Mouse (Mus musculus) limb, embryonic 15.5 days (tissue): ENCODE measurements around the gene Spata2l. TPM values are rescaled to one million over a fixed set of nuclear protein-coding genes. Genes with fewer than 3 reads are reported as not detected.
A peak's percentile ranks its signal among the peaks of the same experiment; 100 is the strongest.
"Not testable (repeated sequence)": the region's sequence is repeated elsewhere in the genome, so short reads cannot be mapped to it uniquely, and the experiment has no call there.

Experiments used
- ATAC-seq: fragments of 200-750 bp; cut with Nextera tagmentation; 2 replicates; pipeline ENCODE4 v1.8.0; 2017; ENCODE audit warnings: low read depth, moderate TSS enrichment; ENCODE audit not compliant: insufficient number of reproducible peaks, low FRiP score, low TSS enrichment
- H3K27ac ChIP-seq: fragments of 300-500 bp; sonication (generic); 2 replicates; pipeline ENCODE4 v1.5.1; 2015; ENCODE audit warnings: moderate library complexity, mild to moderate bottlenecking, inconsistent platforms
- H3K27me3 ChIP-seq: fragments of 300-500 bp; sonication (generic); 2 replicates; pipeline ENCODE4 v1.6.1; 2015; ENCODE audit warnings: inconsistent platforms
- H3K36me3 ChIP-seq: fragments of 300-500 bp; sonication (generic); 2 replicates; pipeline ENCODE4 v1.6.1; 2015; ENCODE audit warnings: inconsistent platforms
- H3K4me1 ChIP-seq: fragments of 300-500 bp; sonication (generic); 2 replicates; pipeline ENCODE4 v1.6.1; 2015; ENCODE audit warnings: inconsistent platforms
- H3K4me2 ChIP-seq: fragments of 300-500 bp; sonication (generic); 2 replicates; pipeline ENCODE4 v1.6.1; 2015; ENCODE audit warnings: mild to moderate bottlenecking, inconsistent platforms
- H3K4me3 ChIP-seq: fragments of 300-500 bp; sonication (generic); 2 replicates; pipeline ENCODE4 v1.5.1; 2015; ENCODE audit warnings: mild to moderate bottlenecking, inconsistent platforms
- H3K9ac ChIP-seq: fragments of 300-500 bp; sonication (generic); 2 replicates; pipeline ENCODE4 v1.6.1; 2015; ENCODE audit warnings: inconsistent platforms
- H3K9me3 ChIP-seq: fragments of 300-500 bp; sonication (generic); 2 replicates; pipeline ENCODE4 v1.6.1; 2016; ENCODE audit warnings: inconsistent platforms
- WGBS: fragments of 180-500 bp; shearing (Covaris S2); methylation state at CpG from one replicate; pipeline ENCODE4 v1.1.7; 2015; 5-methylcytosine and 5-hydroxymethylcytosine counted together
- polyA plus RNA-seq: library from polyadenylated mRNA; unstranded; fragments of >200 nt; fragmentation: Nextera tagmentation; extraction: Ambion mirVana; gene quantifications from 2 replicates; pipeline ENCODE4 v1.2.1, GENCODE M21; 2015

Gene Spata2l
- polyA plus RNA-seq, 1 experiment from 2014 or later = 5.6 TPM

DNA sequence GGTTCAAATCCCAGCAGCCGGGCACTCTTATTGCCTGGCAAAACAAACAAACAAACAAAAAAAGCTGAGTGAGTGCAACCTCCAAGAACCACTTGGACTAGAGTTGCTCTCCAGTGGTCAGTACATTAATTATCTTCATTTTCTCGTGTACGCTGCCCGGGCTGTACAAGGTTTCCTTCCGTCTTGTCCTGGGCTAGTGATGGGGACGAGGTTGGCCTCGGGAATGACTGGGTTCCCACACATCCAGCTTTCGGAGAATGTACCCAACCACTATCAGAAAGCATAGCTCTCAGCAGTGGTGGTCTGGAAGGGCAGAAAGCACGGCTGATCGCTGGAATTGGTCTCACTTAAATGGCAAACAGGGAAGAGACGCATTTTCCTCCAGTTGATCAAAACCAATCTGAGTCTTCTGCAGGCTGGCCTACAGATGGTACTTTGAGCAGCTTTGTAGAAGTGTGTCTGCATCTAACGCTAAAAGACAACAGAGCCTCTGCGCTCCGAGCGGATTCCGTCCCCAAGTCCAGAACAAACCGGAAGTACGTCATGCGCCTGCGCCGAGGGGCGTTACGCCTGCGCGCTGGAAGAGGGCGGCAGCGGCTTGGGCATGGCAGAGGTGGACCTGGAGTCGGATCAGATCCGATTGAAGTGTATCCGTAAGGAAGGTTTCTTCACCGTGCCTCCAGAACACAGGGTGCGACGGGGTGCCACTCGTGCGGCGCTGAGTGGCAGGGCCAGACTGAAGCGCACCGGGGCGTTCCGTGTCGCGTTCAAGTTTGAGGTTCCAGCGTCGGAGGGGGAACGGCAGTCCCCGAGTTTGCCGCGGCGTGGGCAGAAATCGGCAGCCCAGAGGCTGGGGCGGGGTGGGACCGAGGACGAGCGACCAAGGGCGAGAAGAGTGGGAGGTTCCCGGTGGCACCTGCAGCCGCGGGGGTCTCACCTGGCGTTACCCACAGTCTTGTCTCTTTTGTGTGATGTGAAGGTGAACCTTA, 11.5 kb downstream of the Spata2l start, which contains the start of gene Cdk10:
Gene Cdk10, plus strand, starts transcription at position 565 of the 989 bp plus-strand sequence.
- ATAC-seq = peak; percentile 67; the same call in 1 of the 2 replicates
- Histone ChIP-seq H3K36me3 (peaks cover 27% of the 10 kb centered on the region), H3K27ac (peak within 1 kb of the TSS; percentile 91), H3K4me3 (peak within 1 kb of the TSS; percentile 89), H3K9ac (peak within 1 kb of the TSS; percentile 88), H3K4me1 (peaks cover 15% of the 10 kb centered on the region), H3K27me3 (no peaks in the 10 kb centered on the region), H3K9me3 (no peaks in the 10 kb centered on the region), H3K4me2 (peak within 1 kb of the TSS; percentile 87)
- 3% methylated on average over 59 of the region's 59 CpGs for WGBS

DNA sequence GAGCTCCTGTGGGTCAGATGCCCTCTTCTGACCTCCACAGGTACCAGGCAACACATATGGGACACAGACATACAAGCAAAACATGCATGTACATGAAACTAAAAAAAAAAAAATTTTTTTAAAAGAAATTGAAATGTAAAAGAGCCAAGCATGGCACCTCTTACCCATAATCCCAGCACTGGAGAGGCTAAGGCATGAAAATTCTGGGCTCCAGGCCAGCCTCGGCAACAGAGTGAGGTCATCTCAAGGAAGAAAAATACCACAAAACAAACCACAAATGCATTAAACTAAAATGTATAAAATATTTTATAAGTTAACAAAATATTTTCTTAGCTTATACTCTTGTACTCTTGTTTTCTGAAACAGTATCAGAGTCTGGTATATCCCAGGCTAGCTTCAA, 15.1 kb downstream of the Spata2l start:
- peaks cover 14% of the 10 kb centered on the region for H3K4me1 ChIP-seq
- H3K4me2 ChIP-seq = no peak overlapping the region
- H3K27ac ChIP-seq = no peak overlapping the region
- H3K9ac ChIP-seq = no peak overlapping the region
- H3K9me3 ChIP-seq = no peaks in the 10 kb centered on the region
- no peak for ATAC-seq
- H3K27me3 ChIP-seq = no peaks in the 10 kb centered on the region
- WGBS = 39% methylated on average over 1 of the region's 1 CpGs
- no peak overlapping the region for H3K4me3 ChIP-seq
- no peaks in the 10 kb centered on the region for H3K36me3 ChIP-seq

DNA sequence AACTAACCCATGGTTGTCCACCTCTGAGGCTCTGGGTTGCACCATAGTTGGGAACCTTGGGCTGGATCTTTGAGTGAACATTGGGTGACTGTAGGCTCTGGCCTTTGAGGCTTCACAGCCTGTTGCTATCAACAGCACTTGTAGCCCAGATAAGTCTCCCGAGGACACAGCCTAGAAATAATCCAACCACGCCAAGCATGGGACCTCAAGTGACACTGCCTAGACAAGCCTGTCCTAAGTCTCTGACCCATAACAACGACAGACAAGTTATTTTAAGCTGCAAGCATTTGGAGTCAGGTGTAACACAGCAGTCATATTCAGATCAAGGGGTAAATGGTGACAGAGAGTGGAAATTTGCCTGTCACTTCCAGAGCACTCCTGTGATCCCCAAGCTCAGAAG, 20.6 kb downstream of the Spata2l start:
- no peak overlapping the region for H3K9ac ChIP-seq
- peaks cover 24% of the 10 kb centered on the region for H3K4me1 ChIP-seq
- no peak overlapping the region for H3K4me3 ChIP-seq
- no peak overlapping the region for H3K27ac ChIP-seq
- ATAC-seq = no peak
- H3K27me3 ChIP-seq = no peaks in the 10 kb centered on the region
- WGBS = 80% methylated on average over 3 of the region's 3 CpGs
- 0 out of 2 replicates have a peak, but pooled peaks cover 1% of the 10 kb centered on the region for H3K36me3 ChIP-seq
- no peak overlapping the region for H3K4me2 ChIP-seq
- no peaks in the 10 kb centered on the region for H3K9me3 ChIP-seq

DNA sequence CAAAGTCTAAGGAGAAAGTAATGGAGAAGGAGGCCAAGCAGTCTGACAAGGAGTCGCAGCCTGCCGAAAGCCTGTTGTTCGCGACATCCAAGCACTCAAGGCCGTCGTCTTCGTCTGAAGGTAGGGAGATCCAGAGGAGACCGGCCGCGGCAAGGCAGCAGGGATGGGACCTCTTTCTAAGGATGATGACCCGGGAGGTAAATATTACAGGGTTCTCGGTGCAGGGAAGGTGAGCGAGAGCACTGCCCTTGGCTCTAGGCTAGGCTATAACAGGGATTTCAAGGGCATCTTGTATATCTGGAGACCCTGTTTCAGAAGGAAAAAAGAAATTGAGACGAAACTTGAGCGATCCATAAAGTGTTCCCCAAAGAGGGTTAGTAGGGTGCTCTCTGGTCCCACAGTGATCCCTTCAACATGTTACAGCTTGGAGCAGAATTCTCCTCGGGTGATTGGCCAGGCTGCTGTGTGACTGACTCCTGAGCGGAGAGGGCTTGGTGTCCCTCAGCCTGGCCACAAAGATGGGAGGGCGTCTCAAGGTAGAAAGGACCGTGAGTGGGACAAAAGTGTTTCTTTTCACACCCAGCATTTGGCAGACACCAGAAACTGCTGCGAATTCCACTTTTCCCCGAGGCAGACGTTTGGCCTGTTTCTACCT, 22.8 kb downstream of the Spata2l start:
- Histone ChIP-seq H3K36me3 (peaks cover 23% of the 10 kb centered on the region), H3K27ac (peak overlapping the region; percentile 43; the same call in 1 of the 2 replicates), H3K4me3 (peak overlapping the region; percentile 98), H3K9me3 (no peaks in the 10 kb centered on the region), H3K4me1 (peaks cover 24% of the 10 kb centered on the region), H3K27me3 (no peaks in the 10 kb centered on the region), H3K4me2 (peak overlapping the region; percentile 86), H3K9ac (peak overlapping the region; percentile 97)
- no peak for ATAC-seq
- WGBS = 13% methylated on average over 22 of the region's 22 CpGs

DNA sequence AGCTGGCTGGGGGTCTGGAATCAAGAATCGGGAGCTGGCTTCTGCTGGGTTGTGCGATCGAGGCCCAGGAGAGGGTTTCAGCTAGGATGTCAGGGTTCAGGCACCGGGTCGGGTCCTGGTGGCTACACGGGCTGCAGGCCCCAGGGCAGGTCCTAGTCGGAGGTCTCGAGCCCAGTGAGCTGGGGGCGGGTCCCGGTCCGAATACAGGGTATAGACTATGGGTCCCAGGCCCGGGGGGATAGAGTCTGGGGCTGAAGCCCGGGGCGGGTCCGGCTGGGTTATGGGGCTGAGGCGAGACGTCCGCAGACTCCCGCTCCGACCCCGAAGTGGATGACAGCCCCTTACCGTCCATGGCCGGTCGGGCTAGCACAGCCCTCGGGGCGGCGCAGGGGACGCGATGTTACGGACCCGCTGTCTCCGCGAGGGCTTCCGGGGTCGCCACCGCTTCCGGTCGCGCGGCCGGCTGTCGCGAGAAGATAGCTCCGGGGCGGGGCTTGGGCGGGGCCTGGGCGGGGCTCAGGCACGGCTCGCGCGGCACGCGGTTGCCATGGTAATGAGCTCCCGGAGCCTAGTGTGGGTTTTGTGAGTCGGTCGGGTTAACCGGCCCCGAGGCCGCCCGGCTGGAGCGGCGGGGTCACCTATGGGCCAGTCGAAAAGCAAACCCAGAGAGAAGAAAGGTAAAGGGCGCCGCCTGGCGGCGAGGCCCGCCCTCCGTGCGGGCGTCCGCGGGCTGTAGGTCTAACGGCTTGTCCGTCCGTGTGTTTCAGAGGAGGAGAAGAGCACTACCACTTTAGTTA, 23.5 kb downstream of the Spata2l start, which contains the start of the genes Chmp1a and Spata33:
Gene Chmp1a, minus strand, starts transcription at position 443 of the 797 bp plus-strand sequence.
Gene Spata33, plus strand, starts transcription at position 512 of the 797 bp plus-strand sequence.
- 2% methylated on average over 63 of the region's 76 CpGs for WGBS
- H3K4me2 ChIP-seq = peak within 1 kb of the TSS; percentile 86
- H3K4me1 ChIP-seq = peaks cover 24% of the 10 kb centered on the region
- peak; percentile 89 for ATAC-seq
- H3K27ac ChIP-seq = peak within 1 kb of the TSS; percentile 51
- no peaks in the 10 kb centered on the region for H3K9me3 ChIP-seq
- H3K4me3 ChIP-seq = peak within 1 kb of the TSS; percentile 98
- peaks cover 31% of the 10 kb centered on the region for H3K36me3 ChIP-seq
- peak within 1 kb of the TSS; percentile 97 for H3K9ac ChIP-seq
- no peaks in the 10 kb centered on the region for H3K27me3 ChIP-seq

DNA sequence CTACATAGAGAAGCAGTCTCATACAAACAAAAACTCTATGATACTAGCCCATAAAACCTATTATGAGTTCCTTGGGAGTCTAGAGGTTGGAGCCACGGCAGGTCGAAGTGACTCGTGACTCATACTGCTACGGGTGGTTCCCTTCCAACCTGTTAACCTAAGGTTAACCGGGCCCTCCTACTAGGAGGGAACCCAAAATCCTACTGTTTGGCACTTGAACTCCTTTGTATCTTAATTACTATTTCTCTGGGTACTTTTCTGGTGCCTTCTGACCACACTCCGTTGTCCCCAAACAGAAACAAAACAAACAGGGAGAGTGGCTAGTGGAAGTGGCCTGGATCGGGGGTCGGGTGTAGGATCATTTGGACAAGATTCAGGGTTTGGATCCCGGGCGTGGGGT, 24.2 kb downstream of the Spata2l start:
- H3K4me2 ChIP-seq = peak overlapping the region; percentile 86
- H3K27me3 ChIP-seq = no peaks in the 10 kb centered on the region
- H3K36me3 ChIP-seq = peaks cover 37% of the 10 kb centered on the region
- peak overlapping the region; percentile 98 for H3K4me3 ChIP-seq
- no peak for ATAC-seq
- peak overlapping the region; percentile 97 for H3K9ac ChIP-seq
- 39% methylated on average over 10 of the region's 10 CpGs for WGBS
- peaks cover 24% of the 10 kb centered on the region for H3K4me1 ChIP-seq
- H3K9me3 ChIP-seq = no peaks in the 10 kb centered on the region
- 0 out of 2 replicates have a peak overlapping the region, but pooled peaks have one; percentile 51 for H3K27ac ChIP-seq

DNA sequence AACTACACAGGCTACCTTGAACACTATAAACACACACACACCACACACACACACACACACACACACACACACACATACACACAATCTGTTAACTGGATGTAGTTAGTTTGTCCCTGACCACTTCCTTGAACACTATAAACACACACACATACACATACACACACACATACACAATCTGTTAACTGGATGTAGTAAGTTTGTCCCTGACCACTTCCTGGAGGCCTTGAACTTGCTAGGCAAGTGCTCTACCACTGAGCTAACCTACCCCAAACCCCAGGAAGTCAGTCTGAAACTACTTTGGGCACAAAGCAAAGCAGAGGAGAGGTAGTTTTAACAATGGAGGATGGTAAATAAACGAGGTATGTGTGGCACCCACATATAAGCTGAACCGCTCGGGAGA, 32.5 kb downstream of the Spata2l start:
- H3K9me3 ChIP-seq = no peaks in the 10 kb centered on the region
- peaks cover 46% of the 10 kb centered on the region for H3K36me3 ChIP-seq
- H3K9ac ChIP-seq = no peak overlapping the region
- 84% methylated on average over 3 of the region's 3 CpGs for WGBS
- no peak overlapping the region for H3K4me3 ChIP-seq
- no peaks in the 10 kb centered on the region for H3K27me3 ChIP-seq
- no peak for ATAC-seq
- H3K27ac ChIP-seq = no peak overlapping the region
- H3K4me2 ChIP-seq = no peak overlapping the region
- H3K4me1 ChIP-seq = no peaks in the 10 kb centered on the region

DNA sequence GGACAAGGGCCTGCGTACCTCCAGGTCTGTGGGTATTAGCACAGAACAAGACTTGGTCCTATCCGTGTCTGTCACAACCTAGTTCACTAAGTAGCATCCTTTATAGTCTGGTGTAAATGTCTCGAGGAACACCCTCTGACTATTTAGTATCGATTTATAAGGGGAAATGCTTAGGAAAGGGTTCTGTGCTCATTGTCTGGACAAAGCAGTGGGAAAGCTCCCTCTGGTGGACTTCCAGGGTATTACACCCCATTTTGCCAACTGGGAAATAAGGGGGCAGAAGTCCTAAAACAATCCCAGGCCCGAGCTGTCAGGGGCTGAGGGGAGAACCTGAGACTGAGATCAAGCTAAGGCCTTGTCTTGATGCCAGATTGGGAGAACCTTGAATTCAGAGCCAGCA, 33.7 kb downstream of the Spata2l start:
- WGBS = 25% methylated on average over 5 of the region's 5 CpGs
- no peaks in the 10 kb centered on the region for H3K9me3 ChIP-seq

DNA sequence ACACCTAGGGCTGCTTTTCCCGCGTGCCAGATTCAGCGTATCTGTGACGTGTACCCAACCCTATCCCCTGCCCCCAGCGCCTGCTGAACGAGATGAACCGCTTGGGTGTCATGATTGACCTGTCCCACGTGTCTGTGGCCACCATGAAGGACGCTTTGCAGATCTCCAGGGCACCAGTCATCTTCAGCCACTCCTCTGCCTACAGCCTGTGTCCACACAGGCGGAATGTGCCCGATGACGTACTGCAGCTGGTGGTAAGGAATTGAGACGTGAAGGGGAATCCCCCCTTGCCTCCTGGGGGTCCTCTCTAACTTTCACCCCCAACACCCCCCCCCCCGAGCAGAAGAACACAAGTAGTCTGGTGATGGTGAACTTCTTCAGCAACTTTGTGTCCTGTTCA, 36.2 kb downstream of the Spata2l start:
- H3K9ac ChIP-seq = no peak overlapping the region
- no peaks in the 10 kb centered on the region for H3K27me3 ChIP-seq
- no peak overlapping the region for H3K27ac ChIP-seq
- H3K4me3 ChIP-seq = no peak overlapping the region
- H3K4me1 ChIP-seq = no peaks in the 10 kb centered on the region
- no peak for ATAC-seq
- H3K9me3 ChIP-seq = no peaks in the 10 kb centered on the region
- 66% methylated on average over 14 of the region's 14 CpGs for WGBS
- peaks cover 12% of the 10 kb centered on the region for H3K36me3 ChIP-seq
- H3K4me2 ChIP-seq = no peak overlapping the region

More for the DNA sequence above, 33.7 kb downstream of the Spata2l start:
- no peaks in the 10 kb centered on the region for H3K27me3 ChIP-seq
- no peak overlapping the region for H3K9ac ChIP-seq
- ATAC-seq = no peak
- no peak overlapping the region for H3K27ac ChIP-seq
- H3K4me3 ChIP-seq = no peak overlapping the region
- no peak overlapping the region for H3K4me2 ChIP-seq
- H3K4me1 ChIP-seq = no peaks in the 10 kb centered on the region
- peaks cover 33% of the 10 kb centered on the region for H3K36me3 ChIP-seq

DNA sequence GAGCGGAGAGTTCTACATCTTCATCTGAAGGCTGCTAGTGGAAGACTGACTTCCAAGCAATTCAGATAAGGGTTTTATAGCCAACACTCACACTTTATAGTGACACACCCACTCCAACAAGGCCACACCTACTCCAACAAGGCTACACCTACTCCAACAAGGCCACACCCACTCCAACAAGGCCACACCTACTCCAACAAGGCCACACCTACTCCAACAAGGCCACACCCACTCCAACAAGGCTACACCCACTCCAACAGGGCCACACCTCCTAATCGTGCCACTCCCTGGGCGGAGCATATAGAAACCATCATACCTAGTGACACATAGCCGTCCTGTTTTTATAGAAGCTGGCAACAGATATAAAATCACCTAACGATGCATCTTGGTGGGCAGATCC, 39.0 kb downstream of the Spata2l start:
- H3K27me3 ChIP-seq, H3K9me3 ChIP-seq, H3K9ac ChIP-seq, H3K4me1 ChIP-seq, H3K4me3 ChIP-seq, H3K4me2 ChIP-seq, H3K36me3 ChIP-seq, H3K27ac ChIP-seq, ATAC-seq: not testable (repeated sequence)
- 69% methylated on average over 5 of the region's 5 CpGs for WGBS

DNA sequence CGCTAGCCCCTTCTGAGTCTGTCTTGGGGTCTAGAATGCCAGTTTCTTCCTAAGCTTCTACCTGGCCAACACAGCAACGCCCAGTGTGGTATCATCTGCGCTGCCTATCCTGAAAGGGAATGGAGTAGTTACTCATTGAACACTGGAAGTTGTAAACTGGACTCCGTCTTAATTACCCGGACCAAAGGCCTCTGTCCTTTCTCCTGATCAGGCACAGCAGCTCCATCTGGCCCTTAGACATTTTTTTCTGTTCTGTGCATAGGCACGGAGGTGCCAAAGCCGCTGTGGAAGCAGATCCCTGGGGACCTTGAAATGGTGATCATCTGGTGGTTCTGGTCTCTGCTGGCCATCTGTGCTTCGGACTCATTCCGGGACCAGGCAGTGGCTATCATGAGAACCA, 42.3 kb downstream of the Spata2l start:
- no peaks in the 10 kb centered on the region for H3K27me3 ChIP-seq
- H3K9ac ChIP-seq = no peak overlapping the region
- H3K4me1 ChIP-seq = peaks cover 6% of the 10 kb centered on the region
- H3K4me2 ChIP-seq = no peak overlapping the region
- no peak overlapping the region for H3K4me3 ChIP-seq
- H3K9me3 ChIP-seq = no peaks in the 10 kb centered on the region
- WGBS = 85% methylated on average over 9 of the region's 9 CpGs
- no peaks in the 10 kb centered on the region for H3K36me3 ChIP-seq
- ATAC-seq = no peak
- no peak overlapping the region for H3K27ac ChIP-seq
